Mouse (Mus musculus): ENCODE data around the gene Ciao1. TPM values are rescaled to one million over a fixed set of nuclear protein-coding genes. Genes with fewer than 3 reads are reported as not detected.

The Ciao1 gene
- polyA plus RNA-seq, 1 experiment from 2014 or later: 61.4 TPM

DNA sequence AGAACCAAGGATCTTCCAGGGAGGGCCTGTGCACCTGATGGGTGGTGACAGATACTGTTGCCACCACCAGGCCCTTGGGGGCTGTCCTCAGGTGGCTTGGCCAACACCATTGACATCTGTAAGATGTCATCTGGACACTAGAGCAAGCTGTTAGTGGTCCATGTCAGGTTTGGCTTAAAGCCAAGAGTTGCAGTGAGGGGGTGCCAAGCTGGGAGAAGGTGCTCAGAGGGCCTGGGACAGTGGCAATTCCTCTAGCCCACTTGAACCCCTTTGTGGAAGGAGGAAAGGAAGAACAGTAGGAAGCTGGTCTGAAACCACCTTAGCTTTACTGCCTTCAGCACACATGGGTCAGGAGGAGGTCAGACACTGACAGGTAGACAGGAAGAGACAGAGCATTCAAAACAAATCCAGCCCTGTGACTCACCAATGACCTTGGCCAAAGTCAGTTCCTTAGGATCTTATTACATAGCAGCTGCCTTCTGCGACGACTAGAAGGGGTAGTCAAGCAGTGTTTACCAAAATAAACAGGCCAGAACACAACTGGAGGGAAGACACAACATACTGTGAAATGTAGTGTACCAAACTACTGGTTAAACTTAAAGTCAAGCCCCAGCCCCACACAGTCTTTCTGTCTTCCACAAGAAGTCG, 4.4 kb upstream of the Ciao1 start:
- Histone ChIP-seq H3K4me1 (ENCODE audit: insufficient read depth, low read depth, low read length) (peaks cover 6% of the 10 kb centered on the region; the same call in 1 of the 2 replicates), H3K4me2 (replicated peaks; ENCODE audit: low read depth, low read length) (no peak overlapping the region), H3K27me3 (replicated peaks; ENCODE audit: insufficient read depth, low read length) (no peaks in the 10 kb centered on the region), H3K4me3 (ENCODE audit: low read depth, low read length) (no peak overlapping the region), H3K36me3 (ENCODE audit: insufficient read depth, low read length) (peaks cover 3% of the 10 kb centered on the region; the same call in 1 of the 2 replicates), H3K9ac (replicated peaks; ENCODE audit: low read depth) (no peak overlapping the region), H3K9me3 (ENCODE audit: low read length) (no peaks in the 10 kb centered on the region), H3K27ac (ENCODE audit: low read length) (no peak overlapping the region)
- WGBS: 55% methylated on average over 3 of the region's 3 CpGs
- no peak for DNase-seq (ENCODE audit: low spot score)
- ATAC-seq: no peak
- TF ChIP-seq CTCF (IDR thresholded peaks at IDR 0.05): no peak
- TF ChIP-seq EP300 (IDR thresholded peaks at IDR 0.05): no peak

DNA sequence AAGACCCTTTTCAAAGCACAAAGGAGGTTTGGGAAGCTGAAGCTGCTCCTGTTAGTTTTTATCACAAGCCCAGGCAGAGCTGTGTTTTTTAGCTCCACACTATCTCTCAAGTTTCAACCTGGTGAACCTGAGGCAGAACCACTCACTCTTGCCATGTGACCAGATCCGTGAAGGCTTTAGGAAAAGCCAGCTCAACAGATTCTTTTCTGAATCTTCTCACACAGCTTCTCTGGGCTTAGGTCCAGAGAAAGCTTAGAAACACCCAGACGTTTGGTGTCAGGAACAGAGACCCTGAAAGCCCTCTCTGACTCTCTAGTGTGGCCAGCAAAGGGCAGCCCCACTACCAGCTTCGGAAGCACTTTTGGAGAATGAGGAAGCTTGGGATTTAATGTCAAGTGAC, 3.8 kb upstream of the Ciao1 start:
- no peaks in the 10 kb centered on the region for H3K36me3 ChIP-seq (ENCODE audit: insufficient read depth, low read length)
- no peaks in the 10 kb centered on the region for H3K27me3 ChIP-seq (replicated peaks; ENCODE audit: insufficient read depth, low read length)
- no peak for TF ChIP-seq EP300 (IDR thresholded peaks at IDR 0.05)
- no peak for TF ChIP-seq CTCF (IDR thresholded peaks at IDR 0.05)
- H3K9me3 ChIP-seq (ENCODE audit: low read length): no peaks in the 10 kb centered on the region
- no peak overlapping the region for H3K4me2 ChIP-seq (replicated peaks; ENCODE audit: low read depth, low read length)
- H3K4me3 ChIP-seq (ENCODE audit: low read depth, low read length): no peak overlapping the region
- H3K9ac ChIP-seq (replicated peaks; ENCODE audit: low read depth): no peak overlapping the region
- WGBS: 59% methylated on average over 3 of the region's 3 CpGs
- DNase-seq (ENCODE audit: low spot score) (no peak), ATAC-seq (no peak)
- peaks cover 9% of the 10 kb centered on the region; the same call in 1 of the 2 replicates for H3K4me1 ChIP-seq (ENCODE audit: insufficient read depth, low read depth, low read length)
- H3K27ac ChIP-seq (ENCODE audit: low read length): no peak overlapping the region

DNA sequence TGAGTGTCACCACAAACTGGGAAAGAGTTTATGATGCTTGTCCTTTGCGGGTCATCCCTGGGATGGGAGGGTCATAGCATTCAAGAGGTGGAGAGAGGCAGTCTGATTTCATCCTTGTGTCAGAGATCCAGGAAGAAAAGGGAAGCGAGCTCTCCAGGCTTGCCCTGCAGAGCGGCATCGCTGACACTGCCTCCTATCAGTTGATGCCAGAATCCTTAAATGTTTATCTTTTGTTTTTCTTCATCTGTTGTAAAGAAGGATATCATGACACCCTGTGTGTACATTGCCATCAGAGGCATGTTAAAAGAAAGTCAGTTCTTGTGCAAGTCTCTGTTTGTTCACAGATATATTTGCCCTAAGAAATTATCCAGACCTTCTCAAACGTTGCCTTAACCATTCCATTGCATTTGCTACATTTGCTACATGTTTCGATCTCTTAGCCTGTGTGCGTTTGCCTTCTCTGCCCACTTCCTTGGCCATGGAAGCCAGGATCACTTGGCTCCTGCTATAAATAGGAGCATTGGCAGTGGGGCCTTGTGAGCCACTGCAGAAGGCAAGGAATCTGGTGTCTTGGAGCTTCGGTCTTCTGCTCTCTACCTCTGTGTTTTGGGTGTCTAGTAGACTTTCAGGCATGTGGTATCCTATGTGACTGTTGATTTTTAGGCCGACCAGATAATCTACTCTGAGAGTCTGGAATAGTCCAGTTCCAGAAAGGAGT, 2.8 kb upstream of the Ciao1 start:
- Histone ChIP-seq H3K36me3 (ENCODE audit: insufficient read depth, low read length) (no peaks in the 10 kb centered on the region), H3K4me3 (ENCODE audit: low read depth, low read length) (no peak overlapping the region), H3K9me3 (ENCODE audit: low read length) (no peaks in the 10 kb centered on the region), H3K4me2 (replicated peaks; ENCODE audit: low read depth, low read length) (no peak overlapping the region), H3K9ac (replicated peaks; ENCODE audit: low read depth) (no peak overlapping the region), H3K27ac (ENCODE audit: low read length) (no peak overlapping the region), H3K27me3 (replicated peaks; ENCODE audit: insufficient read depth, low read length) (no peaks in the 10 kb centered on the region), H3K4me1 (ENCODE audit: insufficient read depth, low read depth, low read length) (peaks cover 9% of the 10 kb centered on the region; the same call in 1 of the 2 replicates)
- WGBS: 87% methylated on average over 9 of the region's 9 CpGs
- DNase-seq (ENCODE audit: low spot score): no peak
- no peak for TF ChIP-seq CTCF (IDR thresholded peaks at IDR 0.05)
- ATAC-seq: no peak

DNA sequence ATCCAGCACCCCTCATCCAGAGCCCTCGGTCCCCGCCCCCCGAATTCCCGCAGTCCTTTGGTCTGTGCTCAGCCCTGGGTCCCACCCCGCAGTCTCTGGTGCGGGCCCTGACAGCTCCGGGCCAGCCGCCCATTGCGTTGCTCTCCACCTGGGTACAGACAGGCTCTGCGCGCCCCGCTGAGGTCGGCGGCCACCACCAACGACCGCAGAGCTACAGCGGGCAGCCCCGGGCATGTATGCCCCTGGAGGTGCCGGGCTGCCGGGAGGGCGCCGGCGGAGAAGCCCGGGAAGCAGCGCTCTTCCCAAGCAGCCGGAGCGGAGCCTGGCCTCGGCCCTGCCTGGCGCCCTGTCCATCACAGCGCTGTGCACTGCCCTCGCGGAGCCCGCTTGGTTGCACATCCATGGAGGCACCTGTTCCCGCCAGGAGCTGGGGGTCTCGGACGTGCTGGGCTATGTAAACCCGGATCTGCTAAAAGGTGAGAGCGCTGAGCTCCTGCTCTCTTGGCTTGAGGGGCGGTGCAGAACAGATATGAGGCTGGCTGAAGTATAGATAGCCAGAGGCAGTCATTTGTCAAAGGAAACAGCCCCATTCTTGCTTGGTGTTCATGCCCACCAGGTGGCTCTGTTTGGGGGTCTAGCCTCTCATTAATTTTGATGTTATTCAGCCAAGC, 853 bp upstream of the Ciao1 start:
- WGBS: under 1% methylated on average over 38 of the region's 39 CpGs
- Histone ChIP-seq H3K36me3 (ENCODE audit: insufficient read depth, low read length) (peaks cover 8% of the 10 kb centered on the region; the same call in 1 of the 2 replicates), H3K9ac (replicated peaks; ENCODE audit: low read depth) (peak overlapping the region; percentile 88)

DNA sequence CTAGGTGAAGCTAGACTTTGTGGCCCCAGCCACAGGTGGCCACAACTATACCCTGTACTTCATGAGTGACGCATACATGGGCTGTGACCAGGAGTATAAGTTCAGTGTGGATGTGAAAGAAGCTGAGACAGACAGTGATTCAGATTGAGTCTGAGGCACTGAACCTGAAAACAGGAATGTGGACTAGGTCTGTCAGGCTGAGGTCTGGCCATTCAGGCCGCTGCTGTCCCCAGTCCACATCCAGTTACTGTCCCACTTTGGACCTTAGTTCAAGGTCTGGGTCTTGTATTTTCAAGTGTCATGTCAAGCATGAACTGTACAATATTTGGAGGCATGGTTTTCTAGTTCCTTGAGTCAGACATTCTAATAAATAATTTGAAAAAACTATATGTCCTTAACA, 7.6 kb downstream of the Ciao1 start:
- Histone ChIP-seq H3K27ac (ENCODE audit: low read length) (no peak overlapping the region), H3K9me3 (ENCODE audit: low read length) (no peaks in the 10 kb centered on the region), H3K36me3 (ENCODE audit: insufficient read depth, low read length) (peaks cover 69% of the 10 kb centered on the region), H3K9ac (replicated peaks; ENCODE audit: low read depth) (no peak overlapping the region), H3K4me1 (ENCODE audit: insufficient read depth, low read depth, low read length) (no peaks in the 10 kb centered on the region), H3K4me3 (ENCODE audit: low read depth, low read length) (no peak overlapping the region), H3K4me2 (replicated peaks; ENCODE audit: low read depth, low read length) (no peak overlapping the region), H3K27me3 (replicated peaks; ENCODE audit: insufficient read depth, low read length) (no peaks in the 10 kb centered on the region)
- TF ChIP-seq EP300 (IDR thresholded peaks at IDR 0.05) (no peak), CTCF (IDR thresholded peaks at IDR 0.05) (no peak)
- WGBS: 96% methylated on average over 2 of the region's 2 CpGs
- DNase-seq (ENCODE audit: low spot score) (no peak), ATAC-seq (no peak)

More for the DNA sequence above, 853 bp upstream of the Ciao1 start:
- Histone ChIP-seq H3K4me3 (ENCODE audit: low read depth, low read length) (peak overlapping the region; percentile 90), H3K9me3 (ENCODE audit: low read length) (no peaks in the 10 kb centered on the region), H3K4me2 (replicated peaks; ENCODE audit: low read depth, low read length) (peak overlapping the region; percentile 89), H3K27ac (ENCODE audit: low read length) (peak overlapping the region; percentile 82), H3K4me1 (ENCODE audit: insufficient read depth, low read depth, low read length) (peaks cover 9% of the 10 kb centered on the region; the same call in 1 of the 2 replicates), H3K27me3 (replicated peaks; ENCODE audit: insufficient read depth, low read length) (no peaks in the 10 kb centered on the region)
- ATAC-seq (peak; percentile 27), DNase-seq (ENCODE audit: low spot score) (peak; percentile 34)
- TF ChIP-seq EP300 (IDR thresholded peaks at IDR 0.05) (no peak), CTCF (IDR thresholded peaks at IDR 0.05) (peak; percentile 50)

DNA sequence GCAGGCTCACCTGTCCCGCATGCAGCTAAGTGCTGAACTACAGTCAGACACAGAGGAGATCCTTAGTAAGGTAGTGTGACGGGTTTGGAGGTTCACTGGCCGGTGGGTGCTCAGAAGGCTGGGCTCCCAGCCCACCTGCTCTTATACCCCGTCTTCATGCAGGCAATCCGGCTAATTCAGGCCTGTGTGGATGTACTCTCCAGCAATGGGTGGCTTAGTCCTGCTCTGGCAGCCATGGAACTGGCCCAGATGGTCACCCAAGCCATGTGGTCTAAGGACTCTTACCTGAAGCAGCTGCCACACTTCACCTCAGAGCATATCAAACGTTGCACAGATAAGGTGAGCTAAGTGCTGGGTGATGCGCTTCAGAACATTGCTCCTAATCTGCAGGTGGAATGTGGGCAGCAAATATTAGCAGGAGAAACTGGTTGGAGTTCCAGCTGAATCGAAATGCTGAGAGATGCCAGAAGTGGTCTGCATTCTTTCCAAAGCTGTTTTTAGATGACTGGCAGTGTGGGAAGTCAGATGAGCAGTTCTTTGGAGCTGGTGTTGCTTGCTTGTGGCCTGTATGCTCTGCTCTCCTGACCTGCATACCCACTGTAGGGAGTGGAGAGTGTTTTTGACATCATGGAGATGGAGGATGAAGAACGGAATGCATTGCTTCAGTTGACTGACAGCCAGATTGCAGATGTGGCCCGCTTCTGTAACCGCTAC, 9.6 kb downstream of the Ciao1 start:
- Histone ChIP-seq H3K4me1 (ENCODE audit: insufficient read depth, low read depth, low read length) (no peaks in the 10 kb centered on the region), H3K36me3 (ENCODE audit: insufficient read depth, low read length) (peaks cover 67% of the 10 kb centered on the region), H3K27ac (ENCODE audit: low read length) (no peak overlapping the region), H3K9ac (replicated peaks; ENCODE audit: low read depth) (no peak overlapping the region), H3K27me3 (replicated peaks; ENCODE audit: insufficient read depth, low read length) (no peaks in the 10 kb centered on the region), H3K9me3 (ENCODE audit: low read length) (no peaks in the 10 kb centered on the region), H3K4me3 (ENCODE audit: low read depth, low read length) (no peak overlapping the region), H3K4me2 (replicated peaks; ENCODE audit: low read depth, low read length) (no peak overlapping the region)
- DNase-seq (ENCODE audit: low spot score) (no peak), ATAC-seq (no peak)
- TF ChIP-seq EP300 (IDR thresholded peaks at IDR 0.05): no peak
- no peak for TF ChIP-seq CTCF (IDR thresholded peaks at IDR 0.05)
- 88% methylated on average over 11 of the region's 11 CpGs for WGBS

All from lung, postnatal 0 days (tissue).